Mouse (Mus musculus): ENCODE data around the gene Cux1. TPM values are rescaled to one million over a fixed set of nuclear protein-coding genes. Genes with fewer than 3 reads are reported as not detected.

The Cux1 gene
- 24.6 and 49.4 TPM in 2 replicates for polyA plus RNA-seq (2012; ENCODE audit: low replicate concordance)

GRCm38 (mm10) chr5:136567176-136568025, at the start of gene Cux1:
Cux1 (minus strand) TSS chr5:136567490.

GRCm38 (mm10) chr5:136246452-136246838, 320.8 kb downstream of the Cux1 start, which contains the start of gene Sh2b2:
Sh2b2 (minus strand) TSS chr5:136246556.

GRCm38 (mm10) chr5:136198474-136199391, 368.6 kb downstream of the Cux1 start, which contains the start of gene Prkrip1:
Prkrip1 (minus strand) TSS chr5:136198963.

Other genes starting within 250 kb of the Cux1 start
- gene Myl10, start 125.7 kb upstream of the Cux1 start, polyA plus RNA-seq (2012; ENCODE audit: low replicate concordance), result not detected in 2 replicates

Data from hematopoietic multipotent progenitor cell, adult 10-12 weeks (in vitro differentiated cells).